Mouse (Mus musculus): Measurements from ENCODE around the gene Rnft1. TPM values are rescaled to one million over a fixed set of nuclear protein-coding genes. Genes with fewer than 3 reads are reported as not detected.

The Rnft1 gene
- polyA plus RNA-seq, 1 experiment from 2014 or later = 17.7 TPM

- peaks cover 9% of the 10 kb centered on the region for H3K4me1 ChIP-seq (replicated peaks)
- no peaks in the 10 kb centered on the region for H3K27me3 ChIP-seq
- no peaks in the 10 kb centered on the region for H3K9me3 ChIP-seq
- H3K4me2 ChIP-seq = no peak overlapping the region; the same call in 1 of the 2 replicates
- no peak for ATAC-seq (ENCODE audit: low FRiP score)
- no peaks in the 10 kb centered on the region for H3K36me3 ChIP-seq
- no peak overlapping the region for H3K9ac ChIP-seq
- no peak overlapping the region for H3K27ac ChIP-seq
- 67% methylated on average over 3 of the region's 3 CpGs for WGBS
- no peak overlapping the region for H3K4me3 ChIP-seq
Measured at GRCm38 (mm10) chr11:86473576-86473975, 10.9 kb upstream of the Rnft1 start.

GRCm38 (mm10) chr11:86484910-86485510, 553 bp downstream of the Rnft1 start:
- H3K27ac ChIP-seq = peak overlapping the region; percentile 88
- H3K9ac ChIP-seq = peak overlapping the region; percentile 79
- H3K4me2 ChIP-seq = peak overlapping the region; percentile 73
- H3K9me3 ChIP-seq = no peaks in the 10 kb centered on the region
- under 1% methylated on average over 25 of the region's 25 CpGs for whole genome bisulfite sequencing
- peak; percentile 76 for ATAC-seq (ENCODE audit: low FRiP score)
- peaks cover 9% of the 10 kb centered on the region for H3K4me1 ChIP-seq (replicated peaks)
- no peaks in the 10 kb centered on the region for H3K27me3 ChIP-seq
- H3K4me3 ChIP-seq = peak overlapping the region; percentile 64
- peaks cover 8% of the 10 kb centered on the region for H3K36me3 ChIP-seq

DNA sequence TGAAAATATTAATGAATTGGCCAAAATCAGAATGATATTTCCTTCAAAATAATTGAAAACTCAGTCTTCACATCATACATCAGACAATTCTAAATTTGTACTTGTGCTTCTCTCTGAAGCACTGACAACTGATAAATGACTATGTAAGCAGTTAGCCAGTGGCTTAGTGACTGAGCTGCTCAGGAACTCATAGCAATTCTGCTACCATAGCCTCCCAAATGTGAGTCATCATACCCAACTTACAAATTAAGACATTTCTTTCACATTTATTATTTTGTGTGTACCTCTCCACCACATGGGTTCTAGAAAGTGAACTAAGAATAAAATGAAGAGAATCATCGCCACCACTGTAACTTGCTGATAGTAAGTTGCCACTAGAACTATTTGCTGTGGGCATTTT, 6.3 kb downstream of the Rnft1 start:
- Histone ChIP-seq H3K27ac (no peak overlapping the region), H3K27me3 (no peaks in the 10 kb centered on the region), H3K36me3 (peaks cover 34% of the 10 kb centered on the region), H3K4me3 (no peak overlapping the region), H3K9me3 (no peaks in the 10 kb centered on the region), H3K9ac (no peak overlapping the region), H3K4me2 (no peak overlapping the region), H3K4me1 (replicated peaks) (peaks cover 5% of the 10 kb centered on the region)
- no peak for ATAC-seq (ENCODE audit: low FRiP score)
- 98% methylated on average over 1 of the region's 1 CpGs for WGBS

GRCm38 (mm10) chr11:86497356-86497755, 12.9 kb downstream of the Rnft1 start:
- no peaks in the 10 kb centered on the region for H3K9me3 ChIP-seq
- no peak for ATAC-seq (ENCODE audit: low FRiP score)
- H3K9ac ChIP-seq = no peak overlapping the region
- H3K36me3 ChIP-seq = peaks cover 30% of the 10 kb centered on the region
- no peaks in the 10 kb centered on the region for H3K4me1 ChIP-seq (replicated peaks)
- no peaks in the 10 kb centered on the region for H3K27me3 ChIP-seq
- H3K27ac ChIP-seq = no peak overlapping the region
- no peak overlapping the region for H3K4me3 ChIP-seq
- H3K4me2 ChIP-seq = no peak overlapping the region
- WGBS = 97% methylated on average over 1 of the region's 1 CpGs

GRCm38 (mm10) chr11:86497908-86498307, 13.5 kb downstream of the Rnft1 start:
- H3K27ac ChIP-seq = no peak overlapping the region
- H3K27me3 ChIP-seq = no peaks in the 10 kb centered on the region
- no peak for ATAC-seq (ENCODE audit: low FRiP score)
- H3K4me1 ChIP-seq (replicated peaks) = no peaks in the 10 kb centered on the region
- no peak overlapping the region for H3K4me2 ChIP-seq
- H3K4me3 ChIP-seq = no peak overlapping the region
- H3K9me3 ChIP-seq = no peaks in the 10 kb centered on the region
- H3K36me3 ChIP-seq = peaks cover 32% of the 10 kb centered on the region
- 74% methylated on average over 3 of the region's 3 CpGs for WGBS
- H3K9ac ChIP-seq = no peak overlapping the region

GRCm38 (mm10) chr11:86500795-86501194, 16.3 kb downstream of the Rnft1 start:
- peaks cover 43% of the 10 kb centered on the region for H3K36me3 ChIP-seq
- H3K9ac ChIP-seq = no peak overlapping the region
- H3K27ac ChIP-seq = no peak overlapping the region
- no peak overlapping the region for H3K4me2 ChIP-seq
- no peaks in the 10 kb centered on the region for H3K4me1 ChIP-seq (replicated peaks)
- WGBS = 92% methylated on average over 1 of the region's 1 CpGs
- no peaks in the 10 kb centered on the region for H3K9me3 ChIP-seq
- no peak overlapping the region for H3K4me3 ChIP-seq
- no peaks in the 10 kb centered on the region for H3K27me3 ChIP-seq
- no peak for ATAC-seq (ENCODE audit: low FRiP score)

- no peak overlapping the region for H3K9ac ChIP-seq
- no peaks in the 10 kb centered on the region for H3K9me3 ChIP-seq
- no peak overlapping the region for H3K27ac ChIP-seq
- H3K4me2 ChIP-seq = no peak overlapping the region
- H3K4me3 ChIP-seq = no peak overlapping the region
- WGBS = 97% methylated on average over 2 of the region's 2 CpGs
- ATAC-seq (ENCODE audit: low FRiP score) = no peak
- no peaks in the 10 kb centered on the region for H3K4me1 ChIP-seq (replicated peaks)
- H3K36me3 ChIP-seq = peaks cover 56% of the 10 kb centered on the region
- H3K27me3 ChIP-seq = no peaks in the 10 kb centered on the region
Measured at GRCm38 (mm10) chr11:86503121-86503520, 18.7 kb downstream of the Rnft1 start.

GRCm38 (mm10) chr11:86507334-86507733, 22.9 kb downstream of the Rnft1 start:
- 89% methylated on average over 2 of the region's 2 CpGs for WGBS
- ATAC-seq (ENCODE audit: low FRiP score) = no peak
- H3K27me3 ChIP-seq = no peaks in the 10 kb centered on the region

DNA sequence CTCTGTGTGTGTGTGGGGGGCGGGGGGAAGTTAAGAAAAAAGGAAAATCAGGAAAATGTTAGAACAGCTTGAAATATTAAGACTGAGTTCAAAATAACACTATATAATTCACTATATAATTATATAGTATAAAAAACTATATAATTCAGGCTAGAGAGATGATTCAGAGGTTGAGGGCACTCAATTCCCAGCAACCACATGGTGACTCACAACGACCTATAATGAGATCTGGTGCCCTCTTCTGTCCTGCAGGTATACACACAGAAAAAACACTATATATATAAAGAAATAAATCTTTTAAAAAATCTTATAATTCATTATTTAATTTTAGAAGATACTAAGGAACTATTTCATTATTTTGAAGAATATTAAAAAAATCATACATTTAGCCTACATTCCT, 23.5 kb downstream of the Rnft1 start:
- Histone ChIP-seq H3K36me3 (peaks cover 81% of the 10 kb centered on the region), H3K4me2 (no peak overlapping the region), H3K9ac (no peak overlapping the region), H3K27ac (no peak overlapping the region), H3K9me3 (no peaks in the 10 kb centered on the region), H3K4me3 (no peak overlapping the region), H3K27me3 (no peaks in the 10 kb centered on the region), H3K4me1 (replicated peaks) (no peaks in the 10 kb centered on the region)
- 89% methylated on average over 2 of the region's 2 CpGs for WGBS
- ATAC-seq (ENCODE audit: low FRiP score) = no peak

More at GRCm38 (mm10) chr11:86507334-86507733, 22.9 kb downstream of the Rnft1 start:
- no peak overlapping the region for H3K4me2 ChIP-seq
- peaks cover 84% of the 10 kb centered on the region for H3K36me3 ChIP-seq
- H3K4me3 ChIP-seq = no peak overlapping the region
- H3K9me3 ChIP-seq = no peaks in the 10 kb centered on the region
- H3K4me1 ChIP-seq (replicated peaks) = no peaks in the 10 kb centered on the region
- no peak overlapping the region for H3K9ac ChIP-seq
- no peak overlapping the region for H3K27ac ChIP-seq

DNA sequence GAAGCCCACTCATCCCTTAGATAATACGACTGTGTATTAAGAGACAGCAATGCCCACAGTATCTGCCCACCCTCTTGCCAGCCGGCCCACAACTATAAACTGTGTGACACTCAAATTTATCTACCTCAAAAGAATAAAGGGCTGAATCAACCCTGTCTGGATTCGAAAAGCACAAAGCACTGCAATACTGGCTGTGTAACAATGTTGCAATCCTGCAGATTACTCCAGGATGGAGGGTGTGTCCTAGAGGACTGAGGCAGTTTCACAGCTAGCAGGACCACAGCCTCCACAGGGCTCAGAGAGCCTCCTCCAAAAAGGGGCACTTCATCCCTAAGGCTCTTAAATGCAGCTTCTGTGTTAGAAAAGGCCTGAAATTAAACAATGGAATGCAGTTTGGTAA, 32.2 kb downstream of the Rnft1 start:
- ATAC-seq (ENCODE audit: low FRiP score) = no peak
- Histone ChIP-seq H3K9ac (no peak overlapping the region), H3K36me3 (peaks cover 68% of the 10 kb centered on the region), H3K9me3 (no peaks in the 10 kb centered on the region), H3K27me3 (no peaks in the 10 kb centered on the region), H3K4me3 (no peak overlapping the region), H3K4me2 (no peak overlapping the region), H3K4me1 (replicated peaks) (no peaks in the 10 kb centered on the region), H3K27ac (no peak overlapping the region)
- 83% methylated on average over 3 of the region's 3 CpGs for WGBS

DNA sequence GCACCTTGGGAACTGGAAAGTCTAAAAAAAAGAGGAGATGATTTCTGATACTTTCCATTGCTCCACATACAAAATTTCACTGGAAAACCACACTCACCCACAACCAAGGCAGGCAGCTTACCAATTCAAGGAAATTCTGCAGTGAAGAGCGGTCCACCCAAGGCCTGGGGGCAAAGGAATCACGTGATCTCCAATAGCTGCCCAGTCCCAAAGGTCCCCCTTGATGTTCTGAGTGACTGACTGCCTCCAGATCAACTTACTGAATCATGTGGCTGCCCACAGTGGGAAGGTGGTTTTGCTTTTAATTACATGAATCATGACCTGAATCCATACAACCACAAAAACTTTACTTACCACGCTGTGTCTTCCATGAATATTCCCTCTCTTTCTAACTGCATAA, 32.8 kb downstream of the Rnft1 start:
- no peaks in the 10 kb centered on the region for H3K27me3 ChIP-seq
- no peaks in the 10 kb centered on the region for H3K9me3 ChIP-seq
- H3K4me2 ChIP-seq = no peak overlapping the region
- H3K9ac ChIP-seq = no peak overlapping the region
- H3K4me3 ChIP-seq = no peak overlapping the region
- WGBS = 94% methylated on average over 3 of the region's 3 CpGs
- H3K27ac ChIP-seq = no peak overlapping the region
- no peaks in the 10 kb centered on the region for H3K4me1 ChIP-seq (replicated peaks)
- peaks cover 67% of the 10 kb centered on the region for H3K36me3 ChIP-seq
- ATAC-seq (ENCODE audit: low FRiP score) = no peak

DNA sequence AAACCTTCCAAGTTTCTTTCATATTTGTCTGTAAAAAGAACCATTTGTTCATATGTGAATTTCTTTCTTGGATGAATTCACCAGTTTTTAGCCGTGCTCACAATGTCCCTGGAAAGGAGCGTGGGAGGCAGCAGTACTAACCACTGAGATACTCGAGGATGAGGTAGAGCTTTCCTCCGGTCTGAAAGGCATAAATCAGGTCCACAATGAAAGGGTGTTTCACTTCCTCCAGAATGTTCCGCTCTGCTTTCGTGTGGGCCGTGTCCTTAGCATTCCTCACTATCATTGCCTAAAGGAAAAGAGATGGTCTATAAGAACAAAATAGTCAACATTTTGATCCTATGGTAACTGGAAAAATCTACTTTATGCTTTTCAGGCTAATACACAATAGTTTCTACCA, 35.3 kb downstream of the Rnft1 start:
- ATAC-seq (ENCODE audit: low FRiP score) = no peak
- WGBS = 87% methylated on average over 7 of the region's 7 CpGs
- Histone ChIP-seq H3K4me1 (replicated peaks) (no peaks in the 10 kb centered on the region), H3K9ac (no peak overlapping the region), H3K9me3 (no peaks in the 10 kb centered on the region), H3K27ac (no peak overlapping the region), H3K4me2 (no peak overlapping the region), H3K36me3 (peaks cover 74% of the 10 kb centered on the region), H3K4me3 (no peak overlapping the region), H3K27me3 (no peaks in the 10 kb centered on the region)

DNA sequence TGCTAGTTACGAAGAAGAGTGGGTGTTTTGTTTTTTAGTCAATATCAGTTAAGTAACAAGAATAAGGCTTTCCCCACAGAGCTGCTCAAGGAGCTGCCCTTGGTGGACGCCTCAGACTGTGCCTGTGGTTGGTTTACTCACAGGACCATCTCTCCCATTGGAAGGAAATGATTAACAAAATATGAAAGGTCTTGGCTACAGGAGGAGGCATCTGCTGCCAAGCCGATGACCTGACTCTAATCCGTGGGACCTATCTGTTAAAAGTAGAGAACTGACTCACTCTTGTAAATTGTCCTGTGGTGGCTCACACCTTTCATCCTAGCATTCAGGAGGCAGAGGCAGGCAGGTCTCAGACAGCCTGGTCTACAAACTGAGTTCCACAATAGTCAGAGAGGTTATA, 43.1 kb downstream of the Rnft1 start:
- Histone ChIP-seq H3K9me3 (no peaks in the 10 kb centered on the region), H3K9ac (no peak overlapping the region), H3K4me1 (replicated peaks) (no peaks in the 10 kb centered on the region), H3K4me2 (no peak overlapping the region), H3K4me3 (no peak overlapping the region), H3K27me3 (no peaks in the 10 kb centered on the region), H3K36me3 (peaks cover 78% of the 10 kb centered on the region), H3K27ac (no peak overlapping the region)
- ATAC-seq (ENCODE audit: low FRiP score) = no peak
- 95% methylated on average over 4 of the region's 4 CpGs for WGBS

All from hindbrain, embryonic 13.5 days (tissue).